Mouse (Mus musculus) CH12F3 (cell line): ENCODE measurements around the gene Foxred1.

Source experiments
- in situ Hi-C: fragments of 300-500 bp; cut with MboI; formaldehyde crosslinking; loops from 2 replicates; pipeline ENCODE4 v1.14.3; 2020; ENCODE audit warnings: low sequenced_read_pairs

Foxred1 gene

DNA sequence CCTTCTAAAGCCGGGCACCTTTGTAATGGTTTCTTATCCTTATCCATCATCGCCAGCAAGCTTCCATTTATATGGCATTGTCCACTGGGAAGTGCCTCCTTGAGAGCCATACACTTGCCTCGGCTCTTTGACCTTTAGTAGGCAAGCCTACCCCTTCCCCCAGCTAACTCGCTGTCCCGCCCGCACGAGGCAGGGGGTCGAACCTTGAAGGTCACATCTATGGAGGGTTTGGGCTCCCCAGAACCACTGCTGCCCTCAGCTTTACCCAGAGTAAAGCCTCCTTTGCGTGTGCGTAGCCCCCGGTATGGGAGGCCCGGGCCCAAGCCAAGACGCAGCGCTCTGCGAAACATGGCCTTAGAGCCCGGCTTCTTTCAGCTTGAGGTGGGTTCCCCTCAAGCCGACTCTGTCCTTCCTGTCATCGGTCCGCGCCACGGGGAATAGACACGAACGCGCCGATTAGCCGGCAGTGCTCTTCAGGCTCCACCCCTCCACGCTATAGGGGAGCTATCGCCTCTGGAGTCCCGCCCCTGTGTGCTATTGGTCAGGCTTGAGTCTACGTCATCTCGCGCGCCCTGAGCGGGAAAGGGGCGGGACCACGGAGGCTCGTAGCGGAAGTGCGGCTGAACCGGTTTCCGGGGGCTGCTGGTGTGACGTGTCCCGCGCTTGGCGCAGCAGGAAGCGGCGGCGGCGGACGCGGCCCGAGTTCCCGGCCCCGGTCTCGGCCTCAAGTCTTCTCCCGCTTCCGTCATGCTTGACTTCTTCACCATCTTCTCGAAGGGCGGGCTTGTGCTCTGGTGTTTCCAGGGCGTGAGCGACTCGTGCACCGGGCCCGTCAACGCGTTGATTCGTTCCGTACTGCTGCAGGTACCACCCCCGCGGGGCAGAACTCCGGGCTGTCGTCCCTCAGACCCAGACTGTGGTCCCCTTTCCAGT lies at the start of gene Foxred1:
TSS of gene Foxred1 (minus strand) at position 514 of the 933 bp plus-strand sequence.
- in situ Hi-C loops, result no loop called here

DNA sequence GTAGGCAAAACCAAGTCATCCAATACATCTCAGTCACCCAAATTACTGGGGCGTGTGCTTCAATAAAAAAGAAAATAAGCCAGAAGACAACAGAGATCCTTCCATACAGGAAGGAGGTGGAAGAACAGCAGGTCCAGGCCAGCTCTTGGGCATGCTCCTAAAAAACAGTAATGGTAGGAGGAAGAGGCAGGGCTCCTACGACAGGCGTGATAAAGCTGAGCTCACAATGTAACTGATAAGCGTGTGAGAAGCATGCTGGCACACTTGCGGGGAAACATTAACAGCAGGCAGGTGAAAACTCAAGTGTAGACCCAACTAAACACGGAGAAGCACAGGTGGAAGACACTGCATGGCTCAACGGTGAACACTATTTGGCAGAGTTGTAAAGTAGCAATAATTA lies 46.5 kb upstream of the Foxred1 start:
- in situ Hi-C loops, result no loop called here

DNA sequence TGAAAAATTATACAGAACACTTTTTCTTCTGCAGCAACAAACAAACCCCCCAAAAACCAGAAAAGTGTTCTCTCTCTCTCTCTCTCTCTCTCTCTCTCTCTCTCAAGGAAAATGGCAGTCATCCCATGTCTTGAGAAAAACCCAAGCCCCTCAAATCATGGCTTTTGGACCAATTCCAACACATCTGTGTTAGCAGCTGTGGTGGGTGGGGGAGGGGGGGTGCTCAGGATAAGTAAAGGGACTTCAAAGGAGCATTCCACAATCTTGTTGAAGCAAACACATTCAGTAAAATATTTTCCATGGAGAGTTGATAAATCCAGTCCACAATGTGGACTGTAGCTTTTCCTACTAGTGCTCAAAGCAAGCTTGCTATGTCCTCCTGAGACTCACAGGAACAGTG lies 38.6 kb upstream of the Foxred1 start:
- in situ Hi-C loops, result no loop called here

GRCm38 (mm10) chr9:35247405-35247804 lies 36.5 kb upstream of the Foxred1 start:
- in situ Hi-C loops, result no loop called here

- in situ Hi-C loops, result no loop called here
Observed at GRCm38 (mm10) chr9:35239734-35240133, 28.9 kb upstream of the Foxred1 start.

DNA sequence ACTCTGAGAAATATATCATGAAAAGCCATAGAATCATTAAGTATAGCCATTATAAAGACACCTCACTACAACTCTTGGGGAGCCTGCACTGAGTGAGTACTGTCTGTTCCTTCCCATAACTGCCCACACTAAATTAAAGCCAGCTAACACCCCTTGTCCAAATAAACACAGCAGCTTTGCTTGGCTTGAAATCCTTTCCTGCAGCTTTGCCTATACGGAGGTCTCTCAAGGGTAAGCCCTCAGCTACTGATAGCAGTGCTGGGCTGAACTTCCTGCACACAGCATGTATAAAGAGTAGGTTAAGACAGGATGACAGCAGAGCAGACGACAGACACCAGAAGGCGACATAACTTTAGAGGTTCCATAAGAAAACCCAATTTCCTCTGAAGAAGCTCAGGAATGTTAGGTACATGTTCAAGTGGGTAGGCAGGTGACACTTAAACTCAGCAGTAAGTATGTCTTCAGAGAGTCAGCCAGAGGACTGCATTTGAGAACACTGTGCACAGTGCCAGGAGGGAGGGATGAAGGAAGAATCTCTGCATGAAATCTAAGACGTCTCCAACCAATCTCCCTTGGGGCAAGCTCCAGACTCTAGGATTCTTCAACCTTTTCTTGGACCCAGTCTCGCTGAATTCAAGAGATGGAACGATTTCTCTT lies 28.2 kb upstream of the Foxred1 start:
- in situ Hi-C loops, result no loop called here

DNA sequence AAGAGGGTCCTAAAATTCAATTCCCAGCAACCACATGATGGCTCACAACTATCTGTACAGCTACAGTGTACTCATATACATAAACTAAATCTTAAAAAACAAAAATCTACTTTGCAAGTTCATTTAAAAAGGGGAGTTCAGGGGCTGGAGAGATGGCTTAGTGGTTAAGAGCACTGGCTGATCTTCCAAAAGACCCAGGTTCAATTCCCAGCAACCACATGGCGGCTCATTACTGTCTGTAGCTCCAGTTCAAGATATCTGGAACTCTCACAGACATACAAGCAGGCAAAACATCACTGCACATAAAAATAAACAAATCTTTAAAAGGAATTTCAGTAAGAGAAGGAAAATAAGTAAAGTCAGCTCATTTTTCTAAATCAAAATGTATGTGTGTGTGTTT lies 27.5 kb upstream of the Foxred1 start:
- in situ Hi-C loops, result no loop called here

DNA sequence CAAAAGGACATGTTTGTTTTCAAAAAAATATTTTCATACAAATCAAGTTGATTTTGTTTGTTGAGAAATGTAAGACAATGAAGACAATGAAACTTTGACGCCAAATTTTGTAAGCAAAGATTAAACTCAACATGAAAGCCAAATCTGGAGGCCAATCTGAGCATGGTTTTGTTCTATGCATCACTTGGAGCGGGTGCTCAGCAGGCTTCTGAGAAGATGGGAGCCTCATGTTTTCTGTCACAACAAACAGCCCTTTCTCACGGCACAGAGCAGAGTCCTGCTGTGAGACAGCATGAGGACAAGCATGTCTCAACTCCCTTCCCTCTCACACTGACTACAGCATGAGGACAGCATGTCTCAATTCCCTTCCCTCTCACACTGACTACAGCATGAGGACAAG lies 25.1 kb upstream of the Foxred1 start:
- in situ Hi-C loops, result no loop called here

- in situ Hi-C loops, result no loop called here
Observed at GRCm38 (mm10) chr9:35228671-35229070, 17.8 kb upstream of the Foxred1 start.

- in situ Hi-C loops, result no loop called here
Observed at GRCm38 (mm10) chr9:35223466-35223865, 12.6 kb upstream of the Foxred1 start.

- in situ Hi-C loops, result no loop called here
Observed at GRCm38 (mm10) chr9:35217963-35218362, 7.1 kb upstream of the Foxred1 start.

GRCm38 (mm10) chr9:35211573-35212511 lies 987 bp upstream of the Foxred1 start:
- in situ Hi-C loops, result no loop called here

GRCm38 (mm10) chr9:35204421-35204820 lies 6.4 kb downstream of the Foxred1 start:
- in situ Hi-C loops, result no loop called here

- in situ Hi-C loops, result no loop called here
Observed at GRCm38 (mm10) chr9:35203536-35203935, 7.3 kb downstream of the Foxred1 start.

DNA sequence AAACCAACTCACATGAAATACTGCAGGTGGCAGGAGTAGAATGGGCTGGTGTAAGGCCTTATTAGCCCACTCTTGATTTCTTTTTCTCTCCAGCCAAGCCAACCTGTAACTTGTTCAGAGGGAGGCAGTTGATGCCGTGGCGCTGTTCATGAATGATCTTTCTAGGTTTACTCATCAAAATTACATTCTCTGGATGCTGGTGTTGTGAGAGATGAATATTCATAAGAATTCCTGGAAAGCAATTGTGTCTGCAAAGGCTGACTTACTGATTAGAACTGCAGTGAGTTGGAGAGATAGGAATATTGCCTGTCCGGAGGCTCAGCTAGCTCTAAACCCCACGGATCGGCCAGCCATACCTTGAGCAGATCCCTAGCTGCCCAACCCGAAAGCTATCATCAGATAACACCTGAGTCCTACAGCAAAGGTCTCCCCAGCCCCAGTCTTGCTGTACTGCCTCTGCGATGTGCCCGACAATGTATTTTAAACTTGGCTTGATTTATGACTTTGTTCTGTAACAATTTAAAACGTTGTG lies 10.3 kb downstream of the Foxred1 start:
- in situ Hi-C loops, result no loop called here

DNA sequence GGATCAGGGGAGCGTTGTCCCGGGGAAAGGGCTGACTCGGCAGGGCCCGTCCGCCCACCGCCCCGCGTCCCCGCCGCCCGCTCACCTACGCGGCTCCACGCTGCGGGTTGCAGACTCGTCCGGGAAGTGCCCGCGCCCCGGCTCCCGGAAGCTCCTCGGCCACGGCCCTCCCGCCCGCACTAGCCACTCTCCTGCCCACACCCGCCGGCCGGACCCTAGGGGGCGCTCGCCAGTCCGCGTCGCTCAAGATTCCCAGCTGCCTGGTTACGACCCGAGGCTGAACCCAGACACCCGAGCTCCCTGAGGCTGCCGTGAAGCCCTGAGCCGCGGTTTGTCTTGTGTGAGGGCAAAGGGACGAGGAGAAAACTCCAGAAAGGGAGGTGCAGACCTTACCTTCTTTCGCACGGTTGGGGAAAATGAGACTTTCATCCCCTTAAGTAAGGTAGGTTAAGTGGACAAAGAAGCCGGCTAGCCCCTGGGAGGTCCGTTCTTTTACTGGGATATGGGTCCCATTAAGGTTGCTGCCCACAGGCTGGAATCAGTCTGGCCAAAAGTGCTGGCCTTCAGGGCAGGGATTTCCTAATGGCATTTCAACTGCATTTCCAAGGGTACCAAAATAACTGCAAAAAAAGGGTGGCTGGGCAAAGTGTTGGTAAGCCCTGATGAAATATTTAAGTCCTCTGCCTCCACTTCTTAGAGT lies 10.9 kb downstream of the Foxred1 start, which contains the start of the genes Srpr and Tirap:
TSS of gene Srpr (plus strand) at position 404 of the 700 bp plus-strand sequence.
TSS of gene Tirap (minus strand) at position 520 of the 700 bp plus-strand sequence.
- in situ Hi-C loops, result no loop called here

GRCm38 (mm10) chr9:35198945-35199771 lies 11.7 kb downstream of the Foxred1 start:
- in situ Hi-C loops, result no loop called here

GRCm38 (mm10) chr9:35198351-35198750 lies 12.5 kb downstream of the Foxred1 start:
- in situ Hi-C loops, result no loop called here

GRCm38 (mm10) chr9:35197625-35198024 lies 13.2 kb downstream of the Foxred1 start:
- in situ Hi-C loops, result no loop called here
